Mouse (Mus musculus): ENCODE data around the gene Spata25.

Spata25 gene

DNA sequence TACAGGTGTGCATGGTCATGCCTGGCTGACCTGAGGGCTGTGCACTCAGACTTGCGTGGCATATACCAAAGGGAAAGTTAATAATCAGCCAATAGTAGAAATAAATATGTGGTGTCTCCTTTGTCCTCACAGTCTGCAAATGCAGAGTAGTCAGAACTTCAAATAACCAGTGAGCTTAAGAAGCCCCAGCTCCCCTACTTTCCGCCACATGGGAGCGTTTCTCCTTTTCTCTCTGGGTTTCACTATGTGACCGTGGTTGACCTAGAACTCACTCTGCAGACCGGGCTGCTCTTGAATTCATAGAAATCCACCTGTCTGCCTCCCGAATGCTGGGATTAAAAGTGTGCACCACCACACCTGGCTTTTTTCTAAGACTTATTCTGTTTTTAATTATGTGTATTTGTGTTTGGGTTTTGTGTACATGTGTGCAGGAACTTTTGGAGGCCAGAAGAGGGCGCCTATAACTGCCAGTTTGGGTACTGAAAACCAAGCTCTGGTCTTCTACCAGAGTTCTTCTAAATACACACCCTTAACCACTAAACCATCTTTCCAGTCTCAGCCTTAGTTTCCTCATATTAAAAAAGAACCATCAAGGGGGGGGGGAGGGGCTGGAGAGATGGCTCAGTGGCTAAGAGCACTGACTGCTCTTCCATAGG is 44.3 kb downstream of the Spata25 start:
- no peak for DNase-seq (ENCODE audit: low read depth, low spot score)

DNA sequence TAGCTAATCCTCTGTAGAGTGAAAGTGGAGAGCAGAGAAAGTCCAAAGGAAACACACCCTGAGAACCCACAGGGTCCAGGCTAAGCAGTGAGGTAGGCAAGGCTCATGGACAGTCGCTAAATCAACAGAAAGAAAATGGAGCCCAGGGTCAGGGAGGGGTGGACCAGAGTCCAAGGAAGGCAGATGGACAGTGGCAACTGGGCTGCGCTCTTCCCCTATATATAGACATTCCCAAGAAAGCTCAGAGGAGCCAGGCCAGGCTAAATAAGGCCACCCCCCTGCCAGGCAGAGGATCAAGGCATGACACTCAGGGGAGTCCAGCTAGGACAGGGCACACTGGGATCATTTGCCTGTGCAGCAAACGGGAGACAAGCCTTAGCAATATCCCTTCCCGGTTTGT is 46.5 kb downstream of the Spata25 start:
- no peak for DNase-seq (ENCODE audit: low read depth, low spot score)

DNA sequence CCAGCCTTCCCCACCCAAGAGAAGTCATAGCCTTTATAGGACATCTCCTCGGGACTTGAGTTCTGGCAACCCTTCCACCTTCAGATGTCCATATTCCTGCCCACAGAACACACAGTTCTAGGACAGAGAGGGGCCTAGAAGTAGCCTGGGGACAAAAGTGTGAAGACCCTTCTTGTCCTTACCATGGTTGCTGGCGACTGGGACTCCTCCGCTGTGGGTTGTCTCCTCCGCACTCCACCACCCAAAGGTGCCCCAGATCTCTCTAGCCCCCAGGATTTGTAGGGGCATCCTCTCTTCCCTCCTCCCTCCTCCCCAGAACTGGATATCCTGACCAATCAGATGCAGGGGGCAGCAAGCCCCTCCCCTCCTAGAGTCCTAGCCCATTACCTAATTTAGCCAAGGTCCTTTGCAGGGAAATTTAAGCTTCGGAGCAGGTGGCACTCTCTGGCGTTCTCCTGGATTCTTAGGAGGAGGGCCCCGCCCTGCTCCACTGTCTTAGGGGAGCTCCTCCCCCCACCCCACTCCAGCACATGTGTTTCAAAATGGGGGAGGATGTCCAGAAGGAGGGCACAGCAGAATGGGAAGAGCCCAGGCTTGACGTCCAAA is 48.8 kb downstream of the Spata25 start, which contains the start of gene Tnnc2:
TSS of gene Tnnc2 (minus strand) at position 487 of the 606 bp plus-strand sequence.
- DNase-seq (ENCODE audit: low read depth, low spot score): no peak

DNA sequence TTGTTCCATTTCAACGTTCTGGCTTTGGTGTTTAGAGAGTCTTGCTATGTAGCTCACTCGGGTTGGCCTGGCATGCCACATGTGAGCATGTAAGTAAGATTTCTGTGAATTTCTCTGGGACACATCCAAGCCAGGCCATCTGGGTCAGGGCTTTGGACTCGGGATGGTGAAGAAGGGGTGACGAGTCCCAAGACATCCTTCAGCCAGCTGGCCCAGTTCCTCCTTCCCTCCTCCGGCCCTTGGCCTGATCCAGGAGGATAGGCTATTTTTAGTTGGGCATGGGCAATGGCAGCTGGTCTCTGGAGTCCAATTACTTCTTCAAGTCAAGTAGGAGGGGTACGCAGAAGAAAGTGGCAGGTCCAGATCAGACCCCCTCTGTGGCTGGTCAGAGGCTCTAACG is 49.5 kb downstream of the Spata25 start:
- DNase-seq (ENCODE audit: low read depth, low spot score): peak; percentile 60

DNA sequence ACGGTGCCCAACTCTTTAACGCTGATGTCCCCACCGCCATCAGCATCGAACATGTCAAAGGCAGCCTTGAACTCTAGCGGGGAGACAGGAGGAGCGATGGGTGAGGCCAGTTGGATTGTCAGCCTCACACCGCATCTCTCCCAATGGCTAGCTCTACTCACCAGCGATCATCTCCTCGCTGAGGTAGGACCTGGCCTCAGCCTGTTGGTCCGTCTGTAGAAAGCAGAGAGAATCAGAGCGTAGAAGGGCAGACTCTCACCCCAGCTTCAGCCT is 50.4 kb downstream of the Spata25 start:
- no peak for DNase-seq (ENCODE audit: low read depth, low spot score)

DNA sequence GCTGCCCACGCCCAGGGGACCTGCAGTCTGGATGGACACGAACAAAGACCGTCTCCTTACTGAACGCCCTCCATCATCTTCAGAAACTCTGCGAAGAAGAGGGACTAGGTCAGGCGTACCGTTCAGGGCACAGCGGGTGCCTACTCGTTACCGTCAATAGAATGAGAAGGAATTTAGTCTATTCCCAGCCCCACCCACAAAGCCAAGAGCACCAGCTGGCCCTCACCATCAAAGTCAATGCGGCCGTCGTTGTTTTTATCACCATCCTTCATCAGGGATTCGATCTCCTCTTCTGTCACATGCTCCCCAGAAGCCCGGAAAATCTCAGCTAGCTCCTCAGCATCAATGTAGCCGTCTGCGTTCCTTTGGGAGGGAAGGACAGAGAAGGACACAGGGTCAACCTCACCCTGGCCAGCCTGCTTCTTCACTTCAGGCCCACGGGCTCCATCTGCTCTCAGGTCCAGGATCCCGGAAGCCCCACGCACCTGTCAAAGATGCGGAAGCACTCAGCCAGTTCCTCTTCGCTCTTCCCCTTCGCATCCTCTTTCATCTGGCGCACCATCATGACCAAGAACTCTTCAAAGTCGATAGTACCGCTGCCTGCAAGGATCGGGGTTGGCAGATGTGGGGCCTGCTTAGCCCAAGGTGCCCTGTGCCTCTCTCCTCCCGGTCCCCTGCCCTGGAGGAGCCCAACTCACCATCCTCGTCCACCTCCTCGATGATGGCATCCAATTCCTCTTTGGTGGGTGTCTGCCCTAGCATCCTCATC is 50.9 kb downstream of the Spata25 start:
- no peak for DNase-seq (ENCODE audit: low read depth, low spot score)

DNA sequence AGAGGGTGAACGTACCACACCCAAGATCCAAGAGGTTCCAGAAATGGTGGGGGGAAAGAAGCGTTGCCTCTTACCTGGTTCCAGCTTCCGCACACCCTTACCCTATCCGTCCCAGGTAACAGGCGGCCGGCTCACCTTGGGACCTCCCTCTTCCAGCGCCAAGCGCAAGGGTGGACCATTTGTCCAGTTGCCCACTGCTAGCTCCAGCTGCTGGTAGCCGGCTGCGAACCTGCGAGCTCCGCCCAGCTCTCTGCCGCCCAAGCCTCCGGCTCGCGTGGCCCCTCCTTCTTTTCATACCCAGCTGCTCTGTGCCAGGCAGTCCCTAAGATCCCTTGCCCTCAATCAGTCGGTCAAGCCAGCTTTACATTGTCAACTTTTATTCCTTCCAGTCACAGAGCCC is 51.5 kb downstream of the Spata25 start:
- DNase-seq (ENCODE audit: low read depth, low spot score): no peak

All from brain, adult 2 months (tissue).